Mouse (Mus musculus): ENCODE measurements at regions not wholly inside any gene's neighbourhood (a gene's known extent, or its start where the extent isn't known, plus 50 kb on each side); places are given as distances from the start of the nearest gene placed in this dataset.

- DNase-seq (ENCODE audit: low read depth in 2 of 2, low spot score in 2 of 2) = no peak
Observed at GRCm38 (mm10) chr2:12808466-12808865, 115.4 kb upstream of the Pter start.

GRCm38 (mm10) chr2:12815339-12815738 is 108.5 kb upstream of the Pter start:
- DNase-seq (ENCODE audit: low read depth in 2 of 2, low spot score in 2 of 2) = no peak

GRCm38 (mm10) chr2:12825902-12826301 is 97.9 kb upstream of the Pter start:
- DNase-seq (ENCODE audit: low read depth in 2 of 2, low spot score in 2 of 2) = no peak

GRCm38 (mm10) chr2:12833579-12833978 is 90.3 kb upstream of the Pter start:
- no peak for DNase-seq (ENCODE audit: low read depth in 2 of 2, low spot score in 2 of 2)

GRCm38 (mm10) chr2:12866543-12866942 is 57.3 kb upstream of the Pter start:
- no peak for DNase-seq (ENCODE audit: low read depth in 2 of 2, low spot score in 2 of 2)

GRCm38 (mm10) chr2:12868772-12869171 is 55.1 kb upstream of the Pter start:
- no peak for DNase-seq (ENCODE audit: low read depth in 2 of 2, low spot score in 2 of 2)
